Mouse (Mus musculus) olfactory bulb, adult 2 months (tissue): ENCODE measurements around the gene Il17rb. TPM values are rescaled to one million over a fixed set of nuclear protein-coding genes. Genes with fewer than 3 reads are reported as not detected.
A peak's percentile ranks its signal among the peaks of the same experiment; 100 is the strongest.

Source experiments
- H3K27ac ChIP-seq: fragments of 200-500 bp; 2 replicates; pipeline ENCODE4 v1.5.1; 2012; ENCODE audit warnings: low read depth, low read length; ENCODE audit not compliant: insufficient read depth
- H3K4me1 ChIP-seq: fragments of 200-500 bp; 2 replicates; pipeline ENCODE4 v1.6.1; 2012; ENCODE audit warnings: low read length; ENCODE audit not compliant: control insufficient read depth, insufficient read depth
- H3K4me3 ChIP-seq: fragments of 200-500 bp; 2 replicates; pipeline ENCODE4 v1.5.1; 2012; ENCODE audit warnings: mild to moderate bottlenecking, low read depth, low read length, moderate library complexity; ENCODE audit not compliant: insufficient read depth
- CTCF ChIP-seq: fragments of 200-500 bp; IDR thresholded peaks from 2 replicates; pipeline ENCODE4 v1.5.1; 2012; ENCODE audit warnings: low read depth, mild to moderate bottlenecking, low read length, moderate library complexity; ENCODE audit not compliant: insufficient read depth
- POLR2A ChIP-seq: fragments of 200-500 bp; IDR thresholded peaks from 2 replicates; pipeline ENCODE4 v1.6.1; 2012; ENCODE audit warnings: mild to moderate bottlenecking, low read depth, low read length, moderate library complexity; ENCODE audit not compliant: insufficient read depth
- WGBS: fragments of 180-500 bp; shearing (Covaris S2); methylation state at CpG from one replicate; pipeline ENCODE4 v1.1.7; 2018; 5-methylcytosine and 5-hydroxymethylcytosine counted together
- polyA plus RNA-seq: library from polyadenylated mRNA; stranded (reverse); fragments of >200 nt; gene quantifications from 2 replicates; pipeline ENCODE4 v1.2.4, GENCODE M21; 2012; ENCODE audit warnings: low replicate concordance; ENCODE audit not compliant: missing spikeins, insufficient read depth, insufficient read length

The Il17rb gene
- polyA plus RNA-seq = not detected in 2 replicates

GRCm38 (mm10) chr14:30008733-30009575 lies at the start of gene Il17rb, which contains the start of gene Chdh:
Gene Il17rb, minus strand, starts transcription at chr14:30008896.
Gene Chdh, plus strand, starts transcription at chr14:30009023.
- Histone ChIP-seq H3K27ac (no peak within 1 kb of the TSS), H3K4me1 (peaks cover 19% of the 10 kb centered on the region), H3K4me3 (peak within 1 kb of the TSS; percentile 6)
- TF ChIP-seq CTCF (no peak), POLR2A (no peak)
- 15% methylated on average over 54 of the region's 54 CpGs for WGBS

- TF ChIP-seq CTCF = no peak
- TF ChIP-seq POLR2A = no peak
- 24% methylated on average over 13 of the region's 13 CpGs for whole genome bisulfite sequencing
- no peak overlapping the region for H3K27ac ChIP-seq
- peaks cover 18% of the 10 kb centered on the region for H3K4me1 ChIP-seq
- no peak overlapping the region for H3K4me3 ChIP-seq
Observed at GRCm38 (mm10) chr14:30056031-30056766, 47.5 kb upstream of the Il17rb start.

- Histone ChIP-seq H3K4me3 (no peak overlapping the region), H3K27ac (no peak overlapping the region), H3K4me1 (peaks cover 17% of the 10 kb centered on the region)
- WGBS = 81% methylated on average over 7 of the region's 7 CpGs
- TF ChIP-seq CTCF (no peak), POLR2A (no peak)
Observed at GRCm38 (mm10) chr14:30054922-30055321, 46.2 kb upstream of the Il17rb start.

- no peak overlapping the region for H3K4me3 ChIP-seq
- peaks cover 12% of the 10 kb centered on the region; the same call in 1 of the 2 replicates for H3K4me1 ChIP-seq
- TF ChIP-seq CTCF = no peak
- no peak for TF ChIP-seq POLR2A
- no peak overlapping the region for H3K27ac ChIP-seq
- 78% methylated on average over 8 of the region's 8 CpGs for WGBS
Observed at GRCm38 (mm10) chr14:30050280-30050679, 41.6 kb upstream of the Il17rb start.

GRCm38 (mm10) chr14:30048049-30048448 lies 39.4 kb upstream of the Il17rb start:
- no peak overlapping the region for H3K27ac ChIP-seq
- no peak for TF ChIP-seq POLR2A
- TF ChIP-seq CTCF = no peak
- no peak overlapping the region for H3K4me3 ChIP-seq
- 86% methylated on average over 3 of the region's 3 CpGs for WGBS
- H3K4me1 ChIP-seq = peaks cover 11% of the 10 kb centered on the region; the same call in 1 of the 2 replicates

- WGBS = 44% methylated on average over 4 of the region's 4 CpGs
- no peak overlapping the region for H3K27ac ChIP-seq
- H3K4me1 ChIP-seq = peaks cover 7% of the 10 kb centered on the region; the same call in 1 of the 2 replicates
- TF ChIP-seq POLR2A (no peak), CTCF (no peak)
- H3K4me3 ChIP-seq = no peak overlapping the region
Observed at GRCm38 (mm10) chr14:30046976-30047375, 38.3 kb upstream of the Il17rb start.

- Histone ChIP-seq H3K4me3 (no peak overlapping the region), H3K27ac (no peak overlapping the region), H3K4me1 (peaks cover 7% of the 10 kb centered on the region; the same call in 1 of the 2 replicates)
- TF ChIP-seq POLR2A = no peak
- no peak for TF ChIP-seq CTCF
- WGBS = 86% methylated on average over 8 of the region's 8 CpGs
Observed at GRCm38 (mm10) chr14:30045704-30046220, 37.1 kb upstream of the Il17rb start.

- TF ChIP-seq CTCF (no peak), POLR2A (no peak)
- H3K27ac ChIP-seq = no peak overlapping the region
Observed at GRCm38 (mm10) chr14:30045239-30045638, 36.5 kb upstream of the Il17rb start.

GRCm38 (mm10) chr14:30043356-30043940 lies 34.8 kb upstream of the Il17rb start:
- Histone ChIP-seq H3K4me1 (peaks cover 7% of the 10 kb centered on the region; the same call in 1 of the 2 replicates), H3K27ac (no peak overlapping the region), H3K4me3 (no peak overlapping the region)
- 79% methylated on average over 7 of the region's 7 CpGs for WGBS
- TF ChIP-seq POLR2A (no peak), CTCF (no peak)

More at GRCm38 (mm10) chr14:30045239-30045638, 36.5 kb upstream of the Il17rb start:
- Histone ChIP-seq H3K4me3 (no peak overlapping the region), H3K4me1 (peaks cover 7% of the 10 kb centered on the region; the same call in 1 of the 2 replicates)
- WGBS = 87% methylated on average over 10 of the region's 10 CpGs
